Mouse (Mus musculus) heart, postnatal 0 days (tissue): ENCODE measurements around the gene Wfdc15b.
"Not testable (repeated sequence)": the region's sequence is repeated elsewhere in the genome, so short reads cannot be mapped to it uniquely, and the experiment has no call there.

Source experiments
- CTCF ChIP-seq: IDR thresholded peaks from 2 replicates; pipeline ENCODE4 v1.5.1; 2016; ENCODE audit warnings: antibody characterized with exemption, control low read depth, low read depth
- EP300 ChIP-seq: IDR thresholded peaks from 2 replicates; pipeline ENCODE4 v1.6.1; 2016; ENCODE audit warnings: antibody characterized with exemption, low read depth

DNA sequence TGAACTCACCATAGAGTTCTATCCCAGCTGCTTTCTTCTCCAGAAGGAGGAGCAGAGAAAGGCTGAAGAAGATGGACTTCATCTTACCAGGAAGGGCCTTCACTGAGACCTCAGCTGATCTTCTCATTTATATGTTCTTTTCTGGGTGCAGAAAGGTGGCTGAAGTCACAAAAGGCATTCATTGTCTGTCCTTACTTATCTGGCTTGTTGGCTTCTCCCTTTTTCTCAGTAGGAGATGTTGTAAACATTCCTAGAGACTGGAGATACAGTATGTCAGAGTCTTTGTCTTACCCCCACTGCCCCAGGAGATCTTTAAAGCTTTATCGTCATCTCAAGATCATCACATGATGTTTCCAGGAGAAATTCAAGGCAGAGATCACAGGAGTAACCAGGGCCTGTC lies 35.1 kb upstream of the Wfdc15b start, which contains the start of gene Svs3b:
- TF ChIP-seq CTCF, EP300: not testable (repeated sequence)
